Mouse (Mus musculus): ENCODE results near the gene Rab11fip2.

Gene Rab11fip2

DNA sequence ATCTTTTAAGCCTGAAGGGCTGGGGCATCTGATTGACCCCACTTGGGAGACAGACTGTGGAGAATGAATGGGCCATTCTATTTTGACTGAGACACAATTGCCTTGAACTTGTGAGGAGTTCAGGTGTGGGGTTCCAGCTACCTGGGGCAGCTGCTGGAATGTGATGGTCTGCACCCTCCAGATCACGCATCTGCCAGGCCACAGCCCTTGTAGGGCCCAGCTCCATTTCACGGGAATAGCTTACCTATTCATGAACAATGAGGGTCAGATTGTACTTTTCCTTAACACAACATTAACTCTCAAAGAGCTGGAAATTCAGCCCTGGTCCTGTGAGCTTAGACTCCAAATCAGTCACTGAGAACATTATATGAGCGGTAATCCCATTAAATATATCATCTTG lies 82.7 kb downstream of the Rab11fip2 start:
- no peak for DNase-seq (ENCODE audit: low read depth, low spot score)

DNA sequence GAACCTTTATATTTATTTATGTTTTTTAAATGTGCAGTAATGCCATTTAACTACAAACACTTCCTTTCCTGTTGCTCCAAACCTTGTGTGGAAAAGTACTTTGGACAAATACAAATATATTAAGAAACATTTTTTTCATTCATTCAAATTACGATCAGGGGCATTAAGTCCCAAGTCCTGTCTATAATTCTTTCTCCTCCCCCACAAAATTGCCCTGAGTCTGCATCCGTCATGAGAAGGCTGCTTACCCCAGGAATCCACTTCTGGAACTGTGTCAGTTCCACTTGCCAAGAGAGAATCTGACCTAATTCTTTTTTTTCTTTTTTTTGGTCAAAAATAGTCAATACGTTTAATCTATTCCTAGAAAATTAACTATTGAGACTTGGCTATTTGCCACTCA lies 90.4 kb downstream of the Rab11fip2 start:
- no peak for DNase-seq (ENCODE audit: low read depth, low spot score)

Measured in forelimb bud, embryonic 11.5 days (tissue).